Mouse (Mus musculus) embryonic fibroblast, embryonic 13.5 days (primary cell): ENCODE measurements around the gene Gm43517. TPM values are rescaled to one million over a fixed set of nuclear protein-coding genes. Genes with fewer than 3 reads are reported as not detected.
A peak's percentile ranks its signal among the peaks of the same experiment; 100 is the strongest.

ENCODE experiments used
- H3K27ac ChIP-seq: 2 replicates; pipeline ENCODE4 v1.5.1; 2012; ENCODE audit warnings: low read length, control low read depth, inconsistent platforms; ENCODE audit not compliant: insufficient read depth
- H3K4me1 ChIP-seq: 2 replicates; pipeline ENCODE4 v1.6.1; 2011; ENCODE audit warnings: low read length; ENCODE audit not compliant: control insufficient read depth, insufficient read depth
- H3K4me3 ChIP-seq: 2 replicates; pipeline ENCODE4 v1.5.1; 2011; ENCODE audit warnings: mild to moderate bottlenecking, control low read depth, low read length; ENCODE audit not compliant: insufficient read depth
- CTCF ChIP-seq: IDR thresholded peaks from 2 replicates; pipeline ENCODE4 v1.5.1; 2011; ENCODE audit warnings: mild to moderate bottlenecking, control low read depth, low read length, moderate library complexity, borderline replicate concordance; ENCODE audit not compliant: insufficient read depth
- POLR2A ChIP-seq: IDR thresholded peaks from 2 replicates; pipeline ENCODE4 v1.6.1; 2011; ENCODE audit warnings: low read depth, mild to moderate bottlenecking, control low read depth, low read length, moderate library complexity
- polyA plus RNA-seq: library from polyadenylated mRNA; stranded (reverse); fragments of >200 nt; gene quantifications from 2 replicates; pipeline ENCODE4 v1.2.4, GENCODE M21; 2011; ENCODE audit warnings: low read depth; ENCODE audit not compliant: missing spikeins, insufficient read length

The Gm43517 gene
- polyA plus RNA-seq, 1 experiment, result 0.16 TPM

DNA sequence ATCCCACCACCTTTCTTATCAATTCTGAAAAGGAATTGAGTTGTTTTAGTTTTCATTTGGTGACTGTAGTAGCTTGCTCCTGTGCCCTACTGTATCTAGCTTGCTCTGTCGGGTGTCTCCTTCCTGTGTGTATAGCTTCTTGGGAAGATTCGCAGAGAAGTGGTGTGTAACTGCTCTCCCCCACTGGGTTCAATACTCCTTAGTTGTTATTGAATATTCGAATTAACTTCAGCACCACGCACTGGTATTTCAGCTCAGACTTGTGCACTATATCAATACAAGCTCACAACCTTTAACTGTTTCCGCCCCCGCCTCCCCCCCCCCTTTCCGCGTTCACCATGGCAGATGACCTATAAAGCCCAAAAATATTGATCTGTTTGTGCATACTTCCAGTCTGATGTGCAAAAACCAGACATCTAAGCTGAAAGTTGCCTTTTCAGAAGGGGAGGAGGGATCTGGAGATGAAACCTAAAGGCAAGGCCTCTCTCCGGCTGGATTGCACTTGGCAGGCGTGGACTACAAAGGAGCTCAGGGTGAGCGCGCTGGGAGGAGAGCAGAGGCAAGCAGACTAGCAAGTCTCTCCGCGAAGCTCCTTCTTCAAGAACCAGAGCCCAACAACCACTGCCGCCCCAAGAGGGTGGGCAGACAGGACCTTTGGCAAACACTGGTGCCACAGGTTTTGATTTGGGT is 7.5 kb upstream of the Gm43517 start:
- Histone ChIP-seq H3K4me3 (no peak overlapping the region), H3K4me1 (no peaks in the 10 kb centered on the region), H3K27ac (no peak overlapping the region)
- TF ChIP-seq POLR2A, result no peak

DNA sequence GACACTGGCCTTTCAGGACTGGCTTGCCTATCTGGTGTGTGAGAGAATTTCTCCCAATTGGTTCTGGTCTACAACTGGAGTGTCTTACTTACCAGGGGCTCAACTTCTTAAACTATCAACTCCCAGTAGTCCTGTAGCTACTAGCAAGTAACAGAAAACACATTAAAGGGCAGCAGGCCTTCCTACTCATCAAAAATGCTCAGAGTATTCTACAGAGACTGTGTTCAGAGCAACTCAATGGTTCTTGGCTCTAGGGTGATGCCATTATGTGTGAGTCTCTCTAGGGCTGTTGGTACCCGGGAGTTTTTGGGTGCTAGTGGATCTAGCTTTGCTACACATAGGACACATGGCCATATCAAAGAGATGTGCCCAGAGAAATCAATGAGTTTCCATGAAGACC is 6.1 kb upstream of the Gm43517 start:
- TF ChIP-seq CTCF (no peak), POLR2A (no peak)
- Histone ChIP-seq H3K4me1 (no peaks in the 10 kb centered on the region), H3K27ac (no peak overlapping the region), H3K4me3 (no peak overlapping the region)

DNA sequence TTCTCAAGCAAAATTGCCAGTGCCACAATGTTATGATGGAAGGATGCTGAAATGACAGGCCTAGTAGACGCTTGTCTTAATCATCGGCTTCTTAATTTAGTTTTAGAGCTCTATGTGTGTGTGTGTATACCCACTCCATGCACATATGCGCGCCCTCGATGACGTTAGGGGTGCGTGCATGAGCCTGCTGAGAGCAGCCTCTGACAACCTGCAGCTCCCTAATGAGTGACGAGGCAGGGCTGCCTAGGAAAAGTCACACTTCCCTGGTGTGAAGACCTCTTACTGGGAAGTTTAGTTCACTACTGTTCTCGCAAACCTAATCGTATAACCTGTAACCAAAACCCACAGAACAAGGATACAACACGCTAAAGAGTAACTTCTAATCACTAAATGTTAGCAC is 5.5 kb upstream of the Gm43517 start:
- H3K4me1 ChIP-seq, result no peaks in the 10 kb centered on the region
- H3K4me3 ChIP-seq, result no peak overlapping the region
- no peak overlapping the region for H3K27ac ChIP-seq
- no peak for TF ChIP-seq POLR2A
- no peak for TF ChIP-seq CTCF

DNA sequence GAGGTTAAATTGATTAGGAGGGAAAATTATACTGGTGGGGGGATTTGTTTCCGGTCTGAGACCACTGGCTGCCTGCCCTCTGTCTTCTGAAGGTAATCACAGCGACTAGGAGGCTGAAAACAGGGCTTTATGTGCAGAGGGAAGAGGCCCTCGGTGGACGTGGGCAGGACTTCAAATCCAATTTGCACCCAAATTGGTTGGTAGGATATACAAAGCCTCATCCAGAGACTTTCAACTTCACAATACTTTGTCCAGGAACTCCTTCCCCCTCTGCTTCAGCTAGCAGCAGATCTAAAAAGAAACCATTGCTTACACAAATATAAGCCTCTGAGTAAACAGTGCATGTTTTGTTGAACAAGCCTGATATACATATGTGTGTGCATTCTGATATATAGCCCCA is 4.5 kb upstream of the Gm43517 start:
- TF ChIP-seq POLR2A, result no peak
- TF ChIP-seq CTCF, result no peak
- no peak overlapping the region for H3K27ac ChIP-seq
- H3K4me1 ChIP-seq, result no peaks in the 10 kb centered on the region

DNA sequence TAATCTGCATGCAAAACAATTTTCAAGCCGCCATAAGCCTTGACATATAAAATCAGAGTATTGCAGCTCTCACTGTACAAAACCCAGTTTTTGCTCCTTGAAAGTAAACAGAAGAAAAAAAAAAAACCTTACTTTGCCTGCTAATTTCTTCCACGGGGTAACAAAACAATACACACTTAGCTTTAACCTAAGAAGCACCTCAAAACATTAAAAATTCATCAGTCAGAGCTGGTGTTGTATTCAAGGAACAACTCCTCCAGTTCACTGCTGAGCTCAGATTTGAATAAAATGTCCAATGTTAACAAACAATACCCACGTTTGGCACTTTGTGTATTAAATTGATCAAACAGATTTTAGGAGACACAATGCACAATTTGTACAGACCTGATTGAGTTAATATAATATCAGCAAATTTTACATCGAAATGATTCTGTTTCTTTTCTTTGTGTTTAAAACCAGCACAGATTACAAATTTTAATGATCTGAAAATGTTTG is 3.9 kb upstream of the Gm43517 start:
- no peak overlapping the region for H3K4me3 ChIP-seq
- no peaks in the 10 kb centered on the region for H3K4me1 ChIP-seq
- TF ChIP-seq POLR2A (no peak), CTCF (no peak)
- no peak overlapping the region for H3K27ac ChIP-seq

More for the DNA sequence above, 4.5 kb upstream of the Gm43517 start:
- H3K4me3 ChIP-seq, result no peak overlapping the region

DNA sequence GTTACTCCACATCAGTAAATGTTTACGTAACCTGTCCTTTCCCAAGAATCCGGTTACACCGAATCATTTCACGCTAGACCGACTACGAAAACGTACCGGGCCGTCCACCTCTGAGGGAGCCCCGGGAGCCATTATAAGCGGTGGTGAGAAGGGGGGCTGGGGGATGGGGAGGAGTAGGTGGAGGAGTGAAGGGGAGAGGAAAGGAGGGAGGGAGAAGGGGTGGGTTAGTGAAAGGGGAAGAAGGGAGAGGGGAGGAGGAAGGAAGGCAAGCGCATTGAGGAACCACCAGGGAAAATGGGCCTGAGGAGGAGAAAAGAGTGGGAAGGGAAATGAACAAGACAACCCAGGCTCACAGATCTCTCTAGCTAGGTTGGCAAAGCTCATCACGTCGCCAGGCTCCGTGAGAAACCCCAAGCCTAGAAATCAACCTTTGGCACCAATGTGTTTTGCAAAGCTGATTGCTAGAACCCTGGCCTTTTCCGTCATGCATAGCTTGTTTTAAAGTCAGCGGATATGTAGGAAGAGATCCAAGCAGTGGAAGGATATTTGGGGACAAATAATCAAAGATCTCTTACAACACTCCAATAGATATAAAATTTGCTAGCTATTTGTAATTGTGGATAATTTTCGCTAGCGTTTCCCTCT is 3.1 kb upstream of the Gm43517 start:
- TF ChIP-seq POLR2A (no peak), CTCF (no peak)
- Histone ChIP-seq H3K27ac (no peak overlapping the region), H3K4me3 (no peak overlapping the region), H3K4me1 (no peaks in the 10 kb centered on the region)

DNA sequence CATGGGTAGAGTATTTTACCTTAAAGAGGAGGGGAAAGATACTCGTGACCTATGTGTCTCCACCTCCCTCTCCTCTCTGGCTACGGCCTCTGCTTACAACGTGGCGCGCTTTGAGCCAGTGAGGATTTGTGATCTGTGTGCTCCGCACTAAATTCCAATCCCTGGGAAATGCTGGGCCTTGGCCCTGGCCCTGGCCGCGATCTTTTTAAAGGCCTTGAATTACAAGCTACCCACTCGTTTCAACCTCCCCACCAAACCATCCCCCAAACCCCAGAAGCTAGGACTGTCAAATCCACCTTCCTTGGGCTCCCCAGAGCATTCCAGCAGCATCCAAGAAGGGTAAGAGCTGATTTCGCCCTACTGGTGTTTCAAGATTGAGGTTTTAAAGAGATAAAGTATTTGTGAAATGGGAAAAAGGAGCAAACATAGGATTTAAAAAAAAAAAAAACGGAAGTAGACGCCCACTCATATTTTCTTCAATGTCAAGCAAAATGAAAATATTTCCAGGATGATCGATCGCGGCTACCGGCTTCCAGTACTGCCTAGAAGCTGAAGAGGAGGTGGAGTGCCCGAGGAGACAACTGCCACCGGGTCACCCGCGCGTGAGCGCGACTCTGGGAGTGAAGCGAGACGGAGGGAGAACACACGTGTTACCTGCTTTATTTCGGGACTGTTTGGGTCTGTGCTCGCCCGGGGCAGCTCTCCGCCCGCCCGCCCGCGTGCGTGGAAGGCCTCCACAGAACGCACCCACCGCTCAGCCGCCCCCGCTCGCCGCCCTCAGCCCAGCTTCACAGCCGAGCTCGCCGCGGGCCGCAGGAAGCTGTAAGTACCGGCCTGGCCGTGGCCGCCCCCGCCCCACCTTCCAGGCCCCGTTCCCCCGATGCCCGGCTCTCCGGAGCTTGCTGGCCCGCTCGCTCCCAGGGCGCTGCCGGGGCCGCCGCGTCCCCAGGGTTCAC is 2.1 kb upstream of the Gm43517 start, which contains the start of gene Foxg1:
Foxg1 (plus strand) TSS at position 96 of the 956 bp plus-strand sequence.
- no peaks in the 10 kb centered on the region for H3K4me1 ChIP-seq
- peak within 1 kb of the TSS; percentile 45 for H3K4me3 ChIP-seq
- 0 out of 2 replicates have a peak, but pooled peaks have one; percentile 18 for TF ChIP-seq POLR2A
- TF ChIP-seq CTCF, result no peak
- no peak within 1 kb of the TSS for H3K27ac ChIP-seq

DNA sequence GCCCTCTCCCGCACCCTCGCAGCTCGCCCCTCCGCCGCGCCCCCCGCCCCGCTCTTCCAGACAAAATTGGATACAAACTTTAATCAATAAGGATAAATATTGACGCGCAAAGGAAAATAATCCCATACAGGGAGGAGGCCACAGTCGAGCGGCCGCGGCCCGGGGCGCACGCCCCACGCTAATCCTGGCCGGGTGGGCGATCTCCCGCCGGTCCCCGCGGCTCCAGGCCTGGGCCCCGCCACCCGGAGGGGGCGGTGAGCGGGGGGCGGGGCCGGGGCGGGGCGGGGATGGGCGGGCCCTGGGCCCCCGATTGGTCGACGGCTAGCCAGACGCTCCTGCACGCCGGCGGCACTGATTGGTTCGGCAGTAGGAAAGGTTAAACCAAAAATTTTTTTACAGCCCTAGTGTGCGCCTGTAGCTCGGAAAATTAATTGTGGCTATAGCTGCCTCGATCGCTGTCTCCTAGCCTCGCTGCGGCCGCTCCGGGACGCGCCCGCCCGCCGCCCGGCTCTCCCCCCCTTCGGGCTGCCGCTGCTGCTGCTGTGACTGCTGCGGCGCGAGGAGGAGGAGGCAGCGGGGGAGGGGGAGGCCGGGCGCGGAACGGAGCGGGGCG is 1.3 kb upstream of the Gm43517 start:
- Histone ChIP-seq H3K4me3 (peak overlapping the region; percentile 45), H3K27ac (peak overlapping the region; percentile 61), H3K4me1 (no peaks in the 10 kb centered on the region)
- TF ChIP-seq CTCF, result no peak
- peak; percentile 32; the same call in 1 of the 2 replicates for TF ChIP-seq POLR2A

DNA sequence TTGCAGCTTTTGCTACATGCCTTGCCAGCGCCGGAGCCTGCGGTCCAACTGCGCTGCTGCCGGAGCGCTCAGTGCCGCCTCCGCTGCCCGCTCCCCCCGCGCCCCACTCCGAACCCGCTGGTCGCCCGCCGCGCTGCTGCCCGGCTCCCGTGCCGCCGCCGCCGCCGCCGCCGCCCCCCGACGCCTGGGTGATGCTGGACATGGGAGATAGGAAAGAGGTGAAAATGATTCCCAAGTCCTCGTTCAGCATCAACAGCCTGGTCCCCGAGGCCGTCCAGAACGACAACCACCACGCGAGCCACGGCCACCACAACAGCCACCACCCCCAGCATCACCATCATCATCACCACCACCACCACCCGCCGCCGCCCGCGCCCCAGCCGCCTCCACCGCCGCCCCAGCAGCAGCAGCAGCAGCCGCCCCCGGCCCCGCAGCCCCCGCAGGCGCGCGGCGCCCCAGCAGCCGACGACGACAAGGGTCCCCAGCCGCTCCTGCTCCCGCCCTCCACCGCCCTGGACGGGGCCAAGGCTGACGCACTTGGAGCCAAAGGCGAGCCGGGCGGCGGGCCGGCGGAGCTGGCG is 589 bp upstream of the Gm43517 start:
- TF ChIP-seq CTCF (no peak), POLR2A (no peak)
- no peaks in the 10 kb centered on the region for H3K4me1 ChIP-seq
- H3K4me3 ChIP-seq, result peak overlapping the region; percentile 33
- H3K27ac ChIP-seq, result peak overlapping the region; percentile 61
